Mouse (Mus musculus): ENCODE data around the gene Zmiz1.

Zmiz1 gene

GRCm38 (mm10) chr14:25474017-25474416 is 15.0 kb downstream of the Zmiz1 start:
- DNase-seq = no peak

DNA sequence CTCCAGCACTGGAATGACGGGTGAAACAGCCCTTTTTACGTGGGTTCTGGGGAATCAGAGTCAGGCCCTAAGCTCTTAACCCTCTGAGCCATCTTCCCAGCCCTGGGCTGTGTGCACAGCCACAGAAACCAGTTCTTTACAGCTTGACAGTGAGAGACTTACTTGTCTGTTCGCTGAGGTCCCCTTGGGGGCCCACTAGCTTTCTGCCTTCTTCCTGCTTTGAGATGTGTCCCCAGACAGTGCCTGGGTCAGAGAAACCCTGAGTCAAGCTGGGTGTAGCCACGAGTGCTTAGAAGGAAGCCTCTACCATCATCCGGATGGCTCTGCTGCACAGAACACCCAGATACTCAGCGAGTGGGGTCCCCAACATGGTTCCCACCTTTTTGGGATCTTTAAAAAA is 15.7 kb downstream of the Zmiz1 start:
- no peak for DNase-seq

- no peak for DNase-seq
Measured at GRCm38 (mm10) chr14:25476048-25476447, 17.1 kb downstream of the Zmiz1 start.

- no peak for DNase-seq
Measured at GRCm38 (mm10) chr14:25476453-25476852, 17.5 kb downstream of the Zmiz1 start.

GRCm38 (mm10) chr14:25477268-25477667 is 18.3 kb downstream of the Zmiz1 start:
- DNase-seq = no peak

GRCm38 (mm10) chr14:25478257-25478656 is 19.3 kb downstream of the Zmiz1 start:
- DNase-seq = no peak

GRCm38 (mm10) chr14:25478755-25479154 is 19.8 kb downstream of the Zmiz1 start:
- DNase-seq = no peak

- DNase-seq = no peak
Measured at GRCm38 (mm10) chr14:25479841-25480252, 20.9 kb downstream of the Zmiz1 start.

DNA sequence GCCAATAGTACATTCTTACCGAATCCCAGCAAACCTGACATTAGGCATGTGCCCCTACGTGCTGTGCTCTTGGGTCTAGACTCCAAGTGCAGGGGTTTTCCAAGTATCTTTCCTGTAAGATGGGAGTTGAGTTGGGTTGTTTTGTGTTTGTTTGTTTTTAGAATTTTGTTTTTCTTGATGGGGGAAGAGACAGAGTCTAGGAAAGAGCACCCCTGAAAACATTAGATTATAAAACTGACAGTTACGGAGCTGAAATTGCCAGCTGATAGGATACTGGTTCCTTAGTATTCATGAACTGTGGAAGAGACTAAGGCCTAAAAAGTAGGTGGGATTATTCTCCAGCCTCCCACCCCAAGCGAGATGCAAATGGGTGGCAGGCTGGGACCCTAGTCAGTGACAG is 21.5 kb downstream of the Zmiz1 start:
- DNase-seq = no peak

- DNase-seq = peak; percentile 91 to 96
Measured at GRCm38 (mm10) chr14:25480916-25481666, 22.1 kb downstream of the Zmiz1 start.

- DNase-seq = no peak
Measured at GRCm38 (mm10) chr14:25481667-25482331, 22.8 kb downstream of the Zmiz1 start.

- no peak for DNase-seq
Measured at GRCm38 (mm10) chr14:25482404-25482803, 23.4 kb downstream of the Zmiz1 start.

- DNase-seq = no peak
Measured at GRCm38 (mm10) chr14:25483285-25483684, 24.3 kb downstream of the Zmiz1 start.

GRCm38 (mm10) chr14:25484049-25484448 is 25.1 kb downstream of the Zmiz1 start:
- no peak for DNase-seq

- no peak for DNase-seq
Measured at GRCm38 (mm10) chr14:25486220-25486619, 27.2 kb downstream of the Zmiz1 start.

- no peak for DNase-seq
Measured at GRCm38 (mm10) chr14:25486742-25487469, 27.9 kb downstream of the Zmiz1 start.

DNA sequence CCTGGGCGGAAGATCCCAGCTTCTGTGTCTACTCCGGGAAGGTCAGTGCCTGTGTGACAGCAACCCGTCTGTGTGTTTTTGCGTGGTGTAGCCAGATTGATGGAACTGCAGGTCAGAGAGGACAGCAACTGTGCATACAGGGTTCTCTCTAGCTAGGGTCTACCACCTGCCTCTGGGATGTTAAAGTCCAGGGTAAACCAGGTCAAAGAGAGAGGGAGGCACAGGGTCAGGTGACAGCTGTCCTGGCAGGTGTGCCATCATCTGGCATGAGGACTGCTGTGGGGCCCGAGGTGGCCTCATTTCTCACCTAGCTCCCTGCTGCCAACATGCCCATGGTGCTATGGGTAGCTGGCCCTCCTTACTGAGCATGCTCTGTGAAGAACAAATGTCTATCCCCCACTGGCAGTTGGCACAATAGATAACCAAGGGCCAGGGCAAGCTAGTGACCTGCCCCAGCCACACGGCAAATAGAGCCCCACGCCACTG is 28.5 kb downstream of the Zmiz1 start:
- peak in 1 of 2 experiments; percentile 52 for DNase-seq

DNA sequence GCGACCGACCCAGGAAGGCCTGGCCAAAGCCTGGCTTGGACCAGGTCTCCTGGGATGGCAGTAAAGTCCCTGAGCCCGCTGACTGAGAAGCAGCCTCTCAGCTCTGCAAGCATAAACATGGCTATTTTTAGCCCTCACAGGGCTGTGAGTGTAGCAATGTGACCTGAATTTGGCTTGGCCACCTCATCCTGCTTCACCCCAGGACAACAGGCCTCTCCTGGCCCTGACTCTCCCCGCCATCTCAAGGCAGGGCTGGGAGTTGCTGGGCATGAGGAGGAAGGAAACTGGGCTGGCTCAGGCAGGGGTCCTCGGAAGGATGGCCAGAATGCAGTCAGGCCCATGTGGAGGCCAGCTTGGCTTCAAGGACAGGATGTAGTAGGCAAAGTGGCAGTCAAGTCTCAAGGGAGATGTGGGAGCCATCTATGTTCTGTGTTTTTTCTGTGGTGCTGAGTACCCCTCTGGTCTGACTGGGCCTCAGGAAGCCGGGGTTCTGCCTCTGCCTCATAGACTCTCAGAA is 29.2 kb downstream of the Zmiz1 start:
- DNase-seq = peak; percentile 65 to 79

DNA sequence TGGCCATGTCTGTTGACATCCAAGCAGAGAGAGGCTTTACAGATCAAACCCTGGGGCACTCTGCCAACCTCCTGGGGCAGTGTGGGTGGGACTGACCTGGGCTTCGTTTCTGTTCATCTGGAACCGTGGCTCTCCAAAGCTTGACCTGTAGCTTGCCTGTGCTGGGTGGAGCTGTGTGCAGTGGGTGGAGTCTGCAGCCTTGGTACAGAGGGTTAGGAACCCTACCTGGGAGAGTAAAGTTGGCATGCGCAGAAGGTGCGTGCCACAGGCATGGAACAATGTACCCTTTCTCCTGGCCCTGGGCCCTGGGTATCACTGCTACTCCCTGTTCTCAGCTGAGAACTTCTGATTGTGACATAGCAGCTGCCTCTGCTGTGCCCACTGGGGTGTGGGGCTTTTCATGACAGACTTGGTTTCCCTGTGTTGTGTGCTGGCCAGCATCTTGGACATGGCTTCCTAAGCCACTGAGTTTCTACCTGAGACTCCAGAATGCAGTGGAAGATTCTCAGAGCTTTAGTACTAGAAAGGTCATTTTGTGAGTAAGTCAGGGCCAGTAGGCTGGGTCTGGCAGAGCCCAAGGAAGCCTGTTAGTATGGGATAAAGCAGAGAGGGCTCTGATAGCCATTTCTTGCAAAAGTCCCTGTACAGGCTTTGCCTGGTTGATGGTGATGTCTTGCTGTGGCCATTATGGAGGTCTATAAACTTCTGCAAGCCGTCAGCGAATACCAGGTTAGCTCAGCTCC is 30.5 kb downstream of the Zmiz1 start:
- DNase-seq = peak; percentile 96 to 97

DNA sequence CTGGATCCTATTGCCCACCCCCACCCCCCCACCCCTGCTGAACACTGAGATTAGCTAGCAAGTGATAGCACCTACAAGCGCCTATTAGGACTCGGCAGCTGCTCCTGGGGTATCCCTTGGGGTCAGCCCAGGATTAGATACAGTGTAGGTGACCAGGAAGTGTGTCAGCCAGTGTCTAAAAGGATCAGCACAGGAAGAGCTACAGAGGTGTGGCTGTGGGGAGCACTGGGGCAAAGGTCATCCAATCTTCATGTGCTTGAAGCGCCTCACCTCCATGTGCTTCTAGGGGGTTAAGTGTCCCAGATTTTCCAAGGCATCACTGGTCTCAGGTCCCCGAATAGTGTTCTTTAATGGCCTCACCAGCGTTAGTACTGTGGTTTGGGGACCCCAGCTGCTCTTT is 33.0 kb downstream of the Zmiz1 start:
- no peak for DNase-seq

DNA sequence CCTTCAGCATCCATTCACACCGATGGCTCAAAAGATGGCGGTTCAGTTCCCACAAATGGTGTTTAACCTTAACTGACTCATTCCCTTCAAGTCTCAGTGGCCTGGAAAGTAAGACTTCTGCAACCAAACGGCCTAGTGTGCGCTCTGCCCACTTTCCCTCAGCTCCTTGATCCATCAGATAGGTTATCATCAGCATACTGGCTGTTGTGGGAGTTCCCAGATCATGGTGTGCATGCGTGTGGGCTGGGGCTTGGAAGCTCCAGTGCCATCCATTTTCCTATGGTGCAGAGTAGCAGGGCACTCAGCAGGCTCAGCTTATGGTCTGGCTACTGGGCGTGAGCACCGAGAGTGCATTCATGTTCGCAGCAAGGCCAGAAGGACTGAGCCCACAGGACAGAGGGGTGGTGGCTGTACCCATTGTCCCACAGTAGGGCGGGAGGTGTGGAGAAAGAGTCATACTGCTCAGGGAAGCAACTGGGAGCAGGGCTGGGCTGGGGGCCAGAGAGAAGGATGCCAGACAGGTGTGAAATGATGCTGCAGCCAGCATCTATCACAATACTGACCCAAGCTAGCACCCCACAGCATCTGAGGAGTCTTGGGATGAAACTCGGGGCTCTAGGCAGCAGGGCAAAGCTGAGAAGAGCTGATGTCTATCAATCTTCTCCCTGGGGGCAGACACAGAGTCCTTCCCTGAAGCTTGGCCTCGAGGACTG is 33.7 kb downstream of the Zmiz1 start:
- DNase-seq = no peak

Measured in kidney, adult 8-10 months (tissue).